Mouse (Mus musculus) retina, postnatal 1 day (tissue): ENCODE data around the gene Tmem60.

Experiments used
- DNase-seq: peaks from one replicate; pipeline ENCODE4 v3.0.0-alpha.2; 2012

Tmem60 gene

GRCm38 (mm10) chr5:20881915-20882800 lies at the start of gene Tmem60, which contains the start of gene Phtf2:
TSS of gene Tmem60 (plus strand) at chr5:20882191.
TSS of gene Phtf2 (minus strand) at chr5:20882124.
- peak; percentile 99 for DNase-seq

GRCm38 (mm10) chr5:20834399-20834798 lies 47.6 kb upstream of the Tmem60 start:
- DNase-seq, result no peak

GRCm38 (mm10) chr5:20837082-20837481 lies 44.9 kb upstream of the Tmem60 start:
- DNase-seq, result no peak

GRCm38 (mm10) chr5:20843405-20843804 lies 38.6 kb upstream of the Tmem60 start:
- DNase-seq, result no peak

- DNase-seq, result no peak
Observed at GRCm38 (mm10) chr5:20843816-20844215, 38.2 kb upstream of the Tmem60 start.

- no peak for DNase-seq
Observed at GRCm38 (mm10) chr5:20847010-20847409, 35.0 kb upstream of the Tmem60 start.

- DNase-seq, result no peak
Observed at GRCm38 (mm10) chr5:20855066-20855465, 26.9 kb upstream of the Tmem60 start.

- DNase-seq, result no peak
Observed at GRCm38 (mm10) chr5:20858404-20858803, 23.6 kb upstream of the Tmem60 start.

- no peak for DNase-seq
Observed at GRCm38 (mm10) chr5:20860565-20860964, 21.4 kb upstream of the Tmem60 start.

- no peak for DNase-seq
Observed at GRCm38 (mm10) chr5:20861901-20862300, 20.1 kb upstream of the Tmem60 start.

GRCm38 (mm10) chr5:20864216-20864969 lies 17.6 kb upstream of the Tmem60 start:
- no peak for DNase-seq

- no peak for DNase-seq
Observed at GRCm38 (mm10) chr5:20865193-20865755, 16.7 kb upstream of the Tmem60 start.

GRCm38 (mm10) chr5:20873146-20873545 lies 8.8 kb upstream of the Tmem60 start:
- DNase-seq, result no peak

- DNase-seq, result no peak
Observed at GRCm38 (mm10) chr5:20876934-20877426, 5.0 kb upstream of the Tmem60 start.

GRCm38 (mm10) chr5:20880386-20880785 lies 1.6 kb upstream of the Tmem60 start:
- DNase-seq, result no peak

GRCm38 (mm10) chr5:20880797-20881775 lies 905 bp upstream of the Tmem60 start:
- DNase-seq, result peak; percentile 75

GRCm38 (mm10) chr5:20884036-20884620 lies 2.1 kb downstream of the Tmem60 start:
- DNase-seq, result no peak

GRCm38 (mm10) chr5:20897446-20898167 lies 15.6 kb downstream of the Tmem60 start:
- no peak for DNase-seq

GRCm38 (mm10) chr5:20904647-20905046 lies 22.7 kb downstream of the Tmem60 start:
- no peak for DNase-seq

GRCm38 (mm10) chr5:20905437-20905836 lies 23.4 kb downstream of the Tmem60 start:
- no peak for DNase-seq

GRCm38 (mm10) chr5:20906191-20906590 lies 24.2 kb downstream of the Tmem60 start:
- DNase-seq, result no peak
